Mouse (Mus musculus) spleen, adult 2 months (tissue): ENCODE results near the gene Cpa2. TPM values are rescaled to one million over a fixed set of nuclear protein-coding genes. Genes with fewer than 3 reads are reported as not detected.

ENCODE experiments used
- DNase-seq, 2 experiments: peaks; one replicate each; pipeline versions ENCODE4 v3.0.0 to v3.0.0-alpha.2; 2012 to 2021; ENCODE audit warnings: low spot score in 2 of 2, low read depth in 1 of 2
- H3K27ac ChIP-seq: fragments of 200-500 bp; 2 replicates; pipeline ENCODE4 v1.5.1; 2012; ENCODE audit warnings: low read length, inconsistent platforms; ENCODE audit not compliant: insufficient read depth
- H3K27me3 ChIP-seq: fragments of 200-500 bp; 2 replicates; pipeline ENCODE4 v1.6.1; 2012; ENCODE audit warnings: mild to moderate bottlenecking, moderate library complexity, low read length, inconsistent platforms; ENCODE audit not compliant: control insufficient read depth, insufficient read depth
- H3K36me3 ChIP-seq: fragments of 200-500 bp; 2 replicates; pipeline ENCODE4 v1.6.1; 2012; ENCODE audit warnings: mild to moderate bottlenecking, low read length, inconsistent platforms; ENCODE audit not compliant: control insufficient read depth, insufficient read depth
- H3K4me1 ChIP-seq: fragments of 200-500 bp; 2 replicates; pipeline ENCODE4 v1.6.1; 2011; ENCODE audit warnings: inconsistent platforms; ENCODE audit not compliant: control insufficient read depth, insufficient read depth, insufficient read length
- H3K4me3 ChIP-seq: fragments of 200-500 bp; 2 replicates; pipeline ENCODE4 v1.5.1; 2011; ENCODE audit warnings: mild to moderate bottlenecking, inconsistent platforms; ENCODE audit not compliant: insufficient read depth, insufficient read length; ENCODE audit errors: extremely low read depth
- CTCF ChIP-seq: fragments of 200-500 bp; IDR thresholded peaks from 2 replicates; pipeline ENCODE4 v1.5.1; 2011; ENCODE audit warnings: mild to moderate bottlenecking, inconsistent platforms; ENCODE audit not compliant: insufficient read depth, insufficient read length, insufficient replicate concordance; ENCODE audit errors: extremely low read depth
- POLR2A ChIP-seq: fragments of 200-500 bp; IDR thresholded peaks from 2 replicates; pipeline ENCODE4 v1.6.1; 2011; ENCODE audit warnings: low read depth, low read length, inconsistent platforms
- WGBS: fragments of 180-500 bp; shearing (Covaris S2); methylation state at CpG from one replicate; pipeline ENCODE4 v1.1.7; 2018; 5-methylcytosine and 5-hydroxymethylcytosine counted together
- polyA plus RNA-seq: library from polyadenylated mRNA; depleted of rRNA; stranded (reverse); fragments of >200 nt; gene quantifications from 2 replicates; pipeline ENCODE4 v1.2.3, GENCODE M21; 2012; rRNA removed

Cpa2 gene
- polyA plus RNA-seq = 137 and 193 TPM in 2 replicates

DNA sequence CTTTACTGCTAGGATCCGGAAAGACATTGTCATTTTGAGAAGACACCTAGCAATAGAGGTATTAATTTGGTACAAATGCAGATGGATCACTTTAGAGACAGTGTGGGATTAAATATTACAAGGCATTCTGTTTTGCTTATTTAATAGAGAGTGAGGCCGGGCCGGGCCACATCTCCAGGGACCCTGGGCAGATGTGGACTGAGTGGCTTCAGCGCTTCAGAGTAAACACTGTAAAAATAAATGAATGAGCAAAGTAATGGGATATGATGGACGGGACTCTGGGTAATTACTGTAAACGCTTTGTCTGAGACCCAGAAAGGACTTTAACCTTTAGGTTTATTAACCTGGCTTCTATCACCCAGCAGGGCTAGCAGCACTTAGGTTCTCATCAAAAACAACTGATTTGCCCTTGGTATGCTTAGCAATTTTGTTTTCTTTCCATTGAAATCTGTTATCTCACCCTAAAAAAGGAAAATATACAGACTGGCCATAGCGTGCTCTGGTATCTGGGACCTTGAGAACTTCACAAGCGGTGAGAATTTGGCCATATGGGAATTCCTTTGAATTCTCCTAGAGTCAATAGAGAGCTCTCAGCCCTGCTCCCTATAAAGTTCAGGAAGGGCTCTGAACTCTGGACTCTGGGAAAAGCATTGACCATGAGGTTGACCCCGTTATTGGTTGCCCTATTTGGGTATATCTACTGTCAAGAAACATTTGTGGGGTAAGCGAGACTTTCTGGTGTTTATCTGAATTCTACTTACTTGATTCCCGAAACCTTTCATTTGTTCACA is at the start of gene Cpa2:
Cpa2 (plus strand) TSS at position 574 of the 791 bp plus-strand sequence.
- no peaks in the 10 kb centered on the region for H3K4me1 ChIP-seq
- H3K36me3 ChIP-seq = no peaks in the 10 kb centered on the region
- no peak within 1 kb of the TSS for H3K27ac ChIP-seq
- DNase-seq = no peak
- no peaks in the 10 kb centered on the region for H3K27me3 ChIP-seq
- 92% methylated on average over 11 of the region's 11 CpGs for WGBS
- H3K4me3 ChIP-seq = no peak within 1 kb of the TSS
- no peak for TF ChIP-seq POLR2A
- TF ChIP-seq CTCF = no peak

DNA sequence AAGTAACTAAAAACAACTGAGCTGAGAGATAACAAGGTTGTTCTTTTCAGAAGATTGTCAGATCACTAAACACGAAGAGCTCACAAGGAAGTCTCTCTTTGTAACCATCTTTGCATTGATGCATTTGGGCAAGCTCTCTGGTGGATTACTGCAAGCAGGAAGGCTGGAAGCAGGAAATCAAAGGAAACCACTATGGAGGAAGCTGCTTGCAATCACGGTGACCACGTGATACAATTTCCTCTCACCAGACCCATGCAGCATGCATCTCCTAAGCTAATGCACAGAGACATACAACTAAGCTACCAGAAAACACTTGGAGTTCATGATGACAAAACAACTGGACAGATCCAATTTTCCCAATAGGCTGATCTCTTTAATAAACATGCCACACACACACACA is 42.3 kb upstream of the Cpa2 start:
- WGBS = 24% methylated on average over 3 of the region's 3 CpGs
- Histone ChIP-seq H3K27me3 (no peaks in the 10 kb centered on the region), H3K4me1 (no peaks in the 10 kb centered on the region), H3K27ac (no peak overlapping the region), H3K4me3 (no peak overlapping the region), H3K36me3 (peaks cover 33% of the 10 kb centered on the region)
- DNase-seq = no peak
- no peak for TF ChIP-seq POLR2A
- no peak for TF ChIP-seq CTCF

DNA sequence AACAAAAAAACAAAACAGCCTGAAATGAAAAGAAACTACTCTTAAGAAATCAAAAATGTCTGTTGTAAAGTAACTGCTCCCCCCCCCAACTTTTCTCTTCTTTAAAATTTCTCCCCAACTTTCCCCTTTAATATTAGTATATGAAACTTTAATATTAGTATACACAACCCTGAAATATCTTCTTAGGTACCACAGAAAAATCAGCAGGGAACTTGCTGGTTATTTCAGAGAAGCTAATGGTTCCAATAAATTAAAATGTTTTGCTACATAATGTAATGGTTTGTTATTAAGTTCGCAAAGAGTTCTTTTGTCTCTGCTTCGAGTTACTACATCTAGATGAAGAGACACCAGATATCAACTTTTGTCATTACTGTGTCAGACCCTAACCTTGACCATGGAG is 32.6 kb upstream of the Cpa2 start:
- Histone ChIP-seq H3K36me3 (peaks cover 12% of the 10 kb centered on the region), H3K27me3 (no peaks in the 10 kb centered on the region), H3K4me1 (no peaks in the 10 kb centered on the region), H3K4me3 (peak overlapping the region; percentile 80), H3K27ac (no peak overlapping the region)
- WGBS = 4% methylated on average over 2 of the region's 2 CpGs
- no peak for DNase-seq
- no peak for TF ChIP-seq CTCF
- no peak for TF ChIP-seq POLR2A

DNA sequence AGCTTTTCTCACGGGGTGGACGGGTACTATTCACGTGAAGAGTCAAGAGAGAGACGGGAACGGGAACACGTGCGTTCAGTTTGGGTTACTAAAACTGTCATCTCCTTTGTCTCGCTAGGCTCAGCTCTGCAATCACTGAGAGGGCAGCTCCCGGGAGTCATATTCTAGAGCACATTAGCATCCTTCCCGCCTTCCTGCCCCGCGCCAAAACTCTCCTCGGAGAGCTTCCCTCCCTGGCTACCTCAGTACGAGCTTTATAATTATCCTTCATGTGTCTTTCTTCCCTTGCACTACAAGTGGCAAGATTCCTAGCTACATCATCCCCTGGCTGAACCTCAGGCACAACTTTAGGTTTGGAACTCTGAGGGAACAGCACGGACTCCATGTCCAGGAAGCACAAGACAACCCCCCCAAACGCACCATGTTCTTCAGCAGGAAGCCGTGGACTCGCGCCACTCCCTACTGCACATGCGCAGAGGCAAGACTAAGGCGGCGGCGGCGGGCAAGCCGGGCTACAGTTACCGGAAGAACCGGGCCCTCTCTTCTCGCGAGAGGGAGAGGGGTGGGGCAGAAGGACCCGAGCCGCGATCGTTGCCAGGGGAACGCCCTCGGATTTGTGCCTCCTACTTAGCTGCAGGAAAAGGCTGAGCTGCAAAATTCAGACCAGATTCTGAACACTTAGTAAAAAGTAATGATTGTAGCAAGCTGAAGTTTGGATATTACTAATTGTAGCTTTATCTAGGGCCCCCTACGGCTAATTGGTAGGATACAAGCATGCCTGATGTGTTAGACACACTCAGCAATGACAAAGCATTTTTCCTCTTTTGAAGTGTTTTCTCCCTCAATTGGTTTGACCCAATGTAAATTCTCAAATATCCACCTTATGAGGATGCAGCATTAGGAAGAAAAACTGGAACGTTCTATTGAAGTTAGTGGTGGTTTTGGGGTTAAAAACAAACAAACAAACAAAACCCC is 31.8 kb upstream of the Cpa2 start, which contains the start of the genes Tmem209 and Ssmem1:
Tmem209 (minus strand) TSS at position 519 of the 975 bp plus-strand sequence.
Ssmem1 (plus strand) TSS at position 585 of the 975 bp plus-strand sequence.
- Histone ChIP-seq H3K27me3 (no peaks in the 10 kb centered on the region), H3K36me3 (peaks cover 8% of the 10 kb centered on the region; the same call in 1 of the 2 replicates), H3K4me1 (no peaks in the 10 kb centered on the region), H3K27ac (peak within 1 kb of the TSS; percentile 81), H3K4me3 (peak within 1 kb of the TSS; percentile 80)
- DNase-seq = peak; percentile 94 to 99
- under 1% methylated on average over 37 of the region's 37 CpGs for WGBS
- TF ChIP-seq POLR2A = peak; percentile 96
- no peak for TF ChIP-seq CTCF

DNA sequence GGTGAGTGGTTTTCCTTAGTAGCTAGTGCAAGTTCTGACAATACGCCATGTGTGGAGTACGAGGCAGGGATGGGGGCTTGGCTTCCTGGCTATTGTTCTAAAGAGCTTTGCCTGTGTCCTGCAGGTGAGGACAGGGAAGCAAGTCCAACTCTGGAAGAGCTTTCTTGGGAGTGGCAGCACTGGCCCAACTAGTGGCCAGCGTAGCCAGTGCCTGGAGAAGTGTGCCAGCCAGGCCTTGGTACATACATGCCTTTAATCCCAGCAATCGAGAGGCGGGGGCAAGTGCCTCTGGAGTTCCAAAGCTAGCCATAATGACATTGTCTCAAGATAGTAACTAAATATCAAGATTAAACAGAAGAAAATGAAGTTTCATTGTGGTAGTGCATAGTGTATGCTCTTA is 31.1 kb upstream of the Cpa2 start:
- DNase-seq = no peak
- Histone ChIP-seq H3K4me3 (no peak overlapping the region), H3K4me1 (no peaks in the 10 kb centered on the region), H3K27ac (no peak overlapping the region), H3K27me3 (no peaks in the 10 kb centered on the region), H3K36me3 (peaks cover 7% of the 10 kb centered on the region; the same call in 1 of the 2 replicates)
- no peak for TF ChIP-seq CTCF
- TF ChIP-seq POLR2A = no peak
- WGBS = 78% methylated on average over 5 of the region's 5 CpGs

DNA sequence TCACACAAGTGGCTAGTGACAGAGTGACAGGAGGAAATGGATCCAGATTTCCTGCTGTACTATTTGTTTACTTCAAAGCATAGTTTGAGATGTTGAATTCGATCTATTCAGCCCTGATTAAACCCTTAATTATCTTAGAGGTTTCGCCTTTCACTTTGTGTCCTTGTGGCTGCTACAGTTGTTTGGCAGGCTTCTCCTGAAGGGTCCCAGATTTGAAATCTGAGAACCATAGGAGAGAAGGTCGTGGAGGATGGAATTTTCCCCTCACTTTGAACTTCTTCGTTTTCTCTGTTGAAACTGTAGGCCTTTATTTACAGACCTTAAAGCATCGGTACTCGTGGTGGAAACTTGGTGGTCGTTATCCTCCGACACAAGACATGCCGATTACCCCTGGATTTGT is 27.1 kb upstream of the Cpa2 start:
- no peak for DNase-seq
- no peak overlapping the region for H3K4me3 ChIP-seq
- H3K4me1 ChIP-seq = no peaks in the 10 kb centered on the region
- TF ChIP-seq CTCF (no peak), POLR2A (no peak)
- H3K27ac ChIP-seq = no peak overlapping the region
- no peaks in the 10 kb centered on the region for H3K36me3 ChIP-seq
- 73% methylated on average over 9 of the region's 9 CpGs for WGBS
- H3K27me3 ChIP-seq = no peaks in the 10 kb centered on the region
